ENCODE assay signal across 11 mouse cellular contexts in the genomic region with DNA sequence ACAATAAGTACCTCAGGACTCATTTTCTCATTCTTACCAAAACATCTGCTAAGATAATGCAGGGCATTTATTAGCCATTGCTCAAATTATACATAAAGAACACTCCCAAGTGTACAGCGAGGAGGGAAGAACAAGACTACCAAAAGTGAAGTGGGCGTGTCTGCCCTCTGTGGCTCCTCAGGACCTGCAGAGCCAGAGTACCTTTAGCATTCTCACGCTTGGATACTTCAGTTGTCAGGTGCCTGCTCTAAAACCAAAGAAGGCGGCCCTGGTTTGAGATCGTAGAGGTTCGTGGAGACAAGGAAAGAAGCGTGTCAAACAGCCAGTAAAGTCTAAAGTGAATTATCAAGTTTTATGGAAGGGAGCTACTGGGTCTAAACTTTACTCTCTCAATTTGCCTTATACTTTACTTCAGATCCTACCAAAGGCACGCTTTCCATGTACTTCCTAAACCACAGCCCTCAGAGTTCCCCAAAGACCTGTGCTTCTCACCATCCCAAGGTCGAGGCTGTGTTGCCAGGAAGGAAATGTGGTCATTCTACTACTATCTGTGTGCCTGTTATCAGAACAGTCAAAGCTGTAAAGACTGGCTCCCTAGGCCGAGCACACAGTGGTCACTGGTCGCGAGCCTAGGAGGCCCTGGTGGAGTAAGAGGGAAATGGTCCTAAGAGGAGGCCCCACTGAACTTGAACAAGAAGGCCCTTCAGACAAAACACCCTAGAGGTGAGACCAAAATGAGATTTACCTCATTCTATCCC. TPM values are rescaled to one million over a fixed set of nuclear protein-coding genes. Genes with fewer than 3 reads are reported as not detected.
DNase-seq lines count a peak whose midpoint lies in the region; ATAC-seq lines count a peak whose summit lies in the region.
"Had no signal": no experiment of that assay in that cellular context is flagged by ENCODE, and none has a peak within 500 bp of the region (broad histone marks: within the 10 kb centered on the region; RNA-seq: fewer than 3 reads in every experiment).

No protein-coding gene starts in this region.

- no peaks in the 10 kb centered on the region for H3K9me3 ChIP-seq in kidney, embryonic 16.5 days (ENCODE audit: low read length)
- no peaks in the 10 kb centered on the region for H3K9me3 ChIP-seq in intestine, embryonic 15.5 days
- H3K9me3 ChIP-seq in megakaryocyte, embryonic 14.5 days: no peaks in the 10 kb centered on the region
- no peaks in the 10 kb centered on the region for H3K9me3 ChIP-seq in midbrain, embryonic 14.5 days (ENCODE audit: control insufficient read depth, low read length)

- peak; percentile 13; the same call in 1 of the 2 replicates for ATAC-seq in kidney, embryonic 16.5 days (ENCODE audit: low FRiP score, low TSS enrichment)
- ATAC-seq in intestine, embryonic 15.5 days: peak; percentile 64
- ATAC-seq in midbrain, embryonic 14.5 days (ENCODE audit: low FRiP score, low TSS enrichment): no peak
- ATAC-seq: inflammation-experienced regulatory T-cells, adult 6 months had no signal

- H3K9ac ChIP-seq in kidney, embryonic 16.5 days (replicated peaks; ENCODE audit: low read length): no peak overlapping the region
- H3K9ac ChIP-seq in intestine, embryonic 15.5 days: no peak overlapping the region
- no peak overlapping the region for H3K9ac ChIP-seq in midbrain, embryonic 14.5 days (replicated peaks; ENCODE audit: low read length)

- WGBS in kidney, embryonic 16.5 days: 68% methylated on average over 12 of the region's 12 CpGs
- WGBS in intestine, embryonic 15.5 days: 62% methylated on average over 12 of the region's 12 CpGs
- WGBS in midbrain, embryonic 14.5 days: 89% methylated on average over 12 of the region's 12 CpGs

- intact Hi-C loops in left cerebral cortex, postnatal 10 days (cut with DNase I): no loop called here

- H3K4me1 ChIP-seq in kidney, embryonic 16.5 days (ENCODE audit: insufficient read depth, low read length): peaks cover 37% of the 10 kb centered on the region
- H3K4me1 ChIP-seq in intestine, embryonic 15.5 days (replicated peaks): peaks cover 35% of the 10 kb centered on the region
- peaks cover 94% of the 10 kb centered on the region for H3K4me1 ChIP-seq in megakaryocyte, embryonic 14.5 days
- no peaks in the 10 kb centered on the region for H3K4me1 ChIP-seq in midbrain, embryonic 14.5 days (ENCODE audit: control insufficient read depth, insufficient read depth, low read length)

- H3K27ac ChIP-seq in kidney, embryonic 16.5 days (ENCODE audit: low read length): no peak overlapping the region
- H3K27ac ChIP-seq in intestine, embryonic 15.5 days: peak overlapping the region; percentile 58
- H3K27ac ChIP-seq in midbrain, embryonic 14.5 days (replicated peaks; ENCODE audit: low read depth, low read length): no peak overlapping the region

- H3K36me3 ChIP-seq in kidney, embryonic 16.5 days (ENCODE audit: insufficient read depth, low read length): no peaks in the 10 kb centered on the region
- H3K36me3 ChIP-seq in intestine, embryonic 15.5 days: no peaks in the 10 kb centered on the region
- H3K36me3 ChIP-seq in megakaryocyte, embryonic 14.5 days (replicated peaks; ENCODE audit: low read length): peaks cover 47% of the 10 kb centered on the region
- H3K36me3 ChIP-seq in midbrain, embryonic 14.5 days (ENCODE audit: control insufficient read depth, insufficient read depth, low read length): no peaks in the 10 kb centered on the region

- no peak overlapping the region for H3K4me3 ChIP-seq in kidney, embryonic 16.5 days (ENCODE audit: low read length)
- no peak overlapping the region for H3K4me3 ChIP-seq in intestine, embryonic 15.5 days (replicated peaks)
- H3K4me3 ChIP-seq in megakaryocyte, embryonic 14.5 days (replicated peaks): peak overlapping the region; percentile 79
- H3K4me3 ChIP-seq in midbrain, embryonic 14.5 days (replicated peaks; ENCODE audit: low read depth, low read length): no peak overlapping the region

- DNase-seq in adrenal gland, adult 2 months: peak; percentile 30
- no peak for DNase-seq in adrenal gland, postnatal 4 days (ENCODE audit: low spot score in 2 of 2)
- DNase-seq in kidney, postnatal 10 days: no peak
- no peak for DNase-seq in left cerebral cortex, postnatal 10 days (ENCODE audit: extremely low spot score in 1 of 2, low spot score in 2 of 2)
- no peak for DNase-seq in midbrain, embryonic 14.5 days
- DNase-seq: right cerebral cortex, postnatal 4 days; thymus, adult 2 months had no signal

- H3K27me3 ChIP-seq in kidney, embryonic 16.5 days (ENCODE audit: insufficient read depth, low read length): no peaks in the 10 kb centered on the region
- no peaks in the 10 kb centered on the region for H3K27me3 ChIP-seq in intestine, embryonic 15.5 days (replicated peaks)
- no peaks in the 10 kb centered on the region for H3K27me3 ChIP-seq in megakaryocyte, embryonic 14.5 days (replicated peaks)
- no peaks in the 10 kb centered on the region for H3K27me3 ChIP-seq in midbrain, embryonic 14.5 days (ENCODE audit: control insufficient read depth, insufficient read depth, low read length)

- H3K4me2 ChIP-seq in kidney, embryonic 16.5 days (replicated peaks; ENCODE audit: low read depth, low read length): no peak overlapping the region
- peak overlapping the region; percentile 1; the same call in 1 of the 2 replicates for H3K4me2 ChIP-seq in intestine, embryonic 15.5 days (replicated peaks)
- no peak overlapping the region for H3K4me2 ChIP-seq in midbrain, embryonic 14.5 days (ENCODE audit: low read length)

RNA-seq across cellular contexts. Expression of a gene that starts 39.4 kb away (rescaled TPM):
- 10 to 100 TPM; 16.9 to 29.1 TPM for total RNA-seq in adrenal gland, adult 2 months (2021)
- polyA plus RNA-seq in adrenal gland, adult 2 months (2012; rRNA removed): 20.5 and 32.5 TPM in 2 replicates
- 10 to 100 TPM; 43.6 to 48.4 TPM for total RNA-seq in adrenal gland, postnatal 4 days (2021)
- 31.7 and 36.0 TPM in 2 replicates for polyA plus RNA-seq in kidney, embryonic 16.5 days (2015; fragmentation: Nextera tagmentation; extraction: Ambion mirVana)
- 25.8 and 30.9 TPM in 2 replicates for polyA plus RNA-seq in intestine, embryonic 15.5 days (2015; fragmentation: Nextera tagmentation; extraction: Ambion mirVana)
- polyA plus RNA-seq in megakaryocyte, embryonic 14.5 days (2012; ENCODE audit: insufficient read depth, low replicate concordance): 88.6 and 107 TPM in 2 replicates
- total RNA-seq in left cerebral cortex, postnatal 10 days (2021): 10 to 100 TPM; 11.0 TPM
- 2.2 and 3.0 TPM in 2 replicates for polyA plus RNA-seq in midbrain, embryonic 14.5 days (2014; fragmentation: Nextera tagmentation; extraction: Ambion mirVana)
